Mouse (Mus musculus) right cerebral cortex, postnatal 4 days (tissue): ENCODE results near the gene Wdfy2.
"Not testable (repeated sequence)": the region's sequence is repeated elsewhere in the genome, so short reads cannot be mapped to it uniquely, and the experiment has no call there.

Experiments
- DNase-seq: peaks from one replicate; pipeline ENCODE4 v3.0.0-alpha.2; 2022

Wdfy2 gene

DNA sequence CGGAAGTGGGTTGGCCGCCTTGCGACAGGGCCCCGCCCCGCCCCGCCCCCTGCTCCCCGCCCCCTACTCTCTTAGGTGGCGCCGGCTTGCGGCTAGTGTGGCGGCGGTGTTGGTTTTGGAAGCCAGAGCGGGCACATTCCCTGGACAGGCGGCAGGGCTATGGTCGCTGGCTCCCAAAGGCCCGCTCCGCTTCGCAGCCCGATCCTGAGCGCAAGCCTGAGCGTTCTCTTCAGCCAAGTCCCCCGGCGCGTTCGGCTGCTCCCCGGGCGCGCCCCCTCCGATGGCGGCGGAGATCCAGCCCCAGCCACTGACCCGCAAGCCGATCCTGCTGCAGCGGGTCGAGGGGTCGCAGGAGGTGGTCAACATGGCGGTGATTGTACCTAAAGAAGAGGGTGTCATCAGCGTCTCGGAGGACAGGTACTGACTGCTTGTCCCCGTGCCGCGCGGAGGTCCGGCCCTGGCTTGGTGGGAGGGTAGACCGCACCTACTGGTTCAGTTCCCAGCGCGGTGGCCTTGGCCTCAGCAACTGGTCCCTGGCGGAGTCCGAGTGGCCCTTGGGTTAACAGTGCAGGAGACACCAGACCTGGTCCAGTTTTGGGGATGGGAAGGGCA lies at the start of gene Wdfy2:
Wdfy2 (plus strand) TSS at position 38 of the 612 bp plus-strand sequence.
- DNase-seq: no peak

DNA sequence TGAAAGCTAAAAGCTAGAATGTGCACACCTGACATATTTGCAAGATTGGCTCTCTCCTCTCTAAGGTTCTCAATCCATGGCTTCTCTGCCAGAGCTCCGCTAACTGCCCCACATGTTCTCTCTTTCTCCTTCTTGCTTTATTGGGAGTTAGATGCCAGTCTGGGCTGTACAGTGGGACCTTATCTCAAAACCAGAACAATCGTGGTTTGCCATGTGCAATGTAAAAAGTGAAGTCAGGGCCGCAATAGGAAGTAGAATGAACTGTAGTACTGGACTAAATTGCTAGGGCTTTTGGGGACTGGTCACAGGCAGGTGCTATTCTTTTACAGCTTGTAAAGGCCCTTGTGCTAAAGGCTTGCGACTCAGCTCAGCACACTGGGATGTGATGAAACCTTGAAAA lies 48.2 kb upstream of the Wdfy2 start:
- DNase-seq: no peak

DNA sequence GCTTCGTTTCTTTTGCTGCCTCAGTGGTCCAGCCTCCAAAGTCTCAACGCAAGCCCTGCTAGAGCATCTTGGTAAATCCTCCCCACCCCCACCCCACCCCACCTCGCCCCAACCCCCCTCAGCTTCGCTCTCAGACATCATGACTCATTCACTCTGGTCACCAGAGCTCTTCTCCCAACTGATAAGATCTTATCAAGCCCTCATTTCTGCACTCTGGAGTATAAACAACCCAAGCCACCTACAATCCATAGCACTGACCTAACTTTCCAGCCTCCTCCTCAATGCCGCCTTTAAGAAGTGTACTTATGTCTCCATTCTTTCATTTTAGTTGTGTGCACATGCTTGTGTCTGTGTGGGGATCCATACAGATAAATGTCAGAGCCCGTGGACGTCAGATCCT lies 41.8 kb upstream of the Wdfy2 start:
- DNase-seq: no peak

DNA sequence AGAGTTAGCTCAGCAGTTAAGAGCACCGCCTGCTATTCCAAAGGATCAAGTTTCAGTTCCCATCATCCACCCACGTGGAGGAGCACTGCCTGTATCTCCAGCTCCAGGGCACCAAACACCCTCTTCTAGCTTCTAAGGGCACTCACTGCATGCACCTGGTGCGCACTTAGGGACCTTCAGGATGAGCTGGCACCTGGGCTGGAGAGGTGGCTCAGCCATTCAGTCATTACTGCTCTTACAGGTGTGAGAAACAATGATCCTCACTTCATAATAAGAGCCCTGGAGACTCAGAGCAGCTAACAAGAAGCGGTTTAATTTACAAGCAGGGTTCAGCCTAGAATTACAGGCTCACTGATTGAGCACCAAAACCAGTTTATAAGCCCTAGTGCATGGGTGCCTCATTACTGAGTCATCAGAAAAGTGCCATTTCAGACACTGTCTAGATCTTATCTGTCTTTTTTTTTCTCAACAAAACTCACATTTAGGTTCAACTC lies 38.8 kb upstream of the Wdfy2 start:
- no peak for DNase-seq

DNA sequence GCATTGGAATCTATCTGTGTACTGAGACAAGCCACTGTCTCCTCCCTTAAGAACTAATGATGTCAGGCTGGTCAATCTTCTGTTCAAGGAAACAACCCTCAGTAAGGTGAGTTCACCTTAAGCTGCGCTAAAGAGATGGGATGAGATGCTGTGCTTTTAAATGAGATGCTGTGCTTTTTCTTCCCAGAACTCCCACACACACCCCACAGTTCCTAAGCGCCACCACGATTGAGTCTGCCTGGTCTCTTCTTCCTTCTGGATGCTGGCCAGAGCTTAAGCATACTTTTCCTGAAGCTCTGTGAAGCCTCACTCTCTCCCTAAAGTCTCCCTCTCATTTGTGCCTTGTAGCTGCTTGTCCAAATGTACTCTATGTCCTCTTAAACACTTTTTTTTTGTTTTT lies 36.7 kb upstream of the Wdfy2 start:
- no peak for DNase-seq

DNA sequence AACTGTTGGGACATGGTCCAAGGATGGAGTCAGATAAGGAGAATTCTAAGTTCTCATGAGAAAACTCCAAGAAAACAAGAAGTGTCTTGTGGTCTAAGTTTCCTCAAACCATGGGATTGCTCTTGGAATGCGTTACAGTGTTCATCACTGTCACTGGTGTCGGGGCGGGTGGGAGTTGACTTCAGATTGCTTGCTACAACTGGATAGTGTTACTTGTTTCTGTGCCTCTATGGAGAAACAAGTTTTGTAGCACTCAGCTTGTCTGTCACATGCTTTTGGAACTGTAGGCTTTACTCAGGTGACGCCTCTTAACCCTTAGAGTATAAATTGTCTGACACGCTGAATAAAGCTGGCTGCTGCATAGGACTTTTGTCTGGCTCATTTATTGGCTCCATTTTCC lies 34.3 kb upstream of the Wdfy2 start:
- DNase-seq: no peak

DNA sequence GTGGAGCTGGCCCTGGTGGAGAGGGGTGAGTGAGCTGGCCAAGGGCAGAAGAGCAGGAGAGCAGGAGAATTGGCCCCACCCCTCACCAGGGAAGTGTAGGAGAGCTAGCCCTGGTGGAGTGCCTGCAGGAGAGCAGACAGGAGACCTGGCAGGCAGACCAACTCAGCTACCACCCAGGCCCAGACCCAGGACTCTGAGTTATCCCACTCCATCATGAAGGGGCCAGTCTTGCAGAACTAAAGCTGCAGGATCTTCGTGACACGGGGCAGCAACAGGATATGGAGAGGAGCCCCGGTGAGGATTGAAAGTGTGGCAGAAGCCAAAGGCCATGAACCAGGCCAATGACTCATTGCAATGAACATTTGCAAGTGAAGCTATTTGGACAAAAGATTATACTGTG lies 30.6 kb upstream of the Wdfy2 start:
- DNase-seq: no peak

DNA sequence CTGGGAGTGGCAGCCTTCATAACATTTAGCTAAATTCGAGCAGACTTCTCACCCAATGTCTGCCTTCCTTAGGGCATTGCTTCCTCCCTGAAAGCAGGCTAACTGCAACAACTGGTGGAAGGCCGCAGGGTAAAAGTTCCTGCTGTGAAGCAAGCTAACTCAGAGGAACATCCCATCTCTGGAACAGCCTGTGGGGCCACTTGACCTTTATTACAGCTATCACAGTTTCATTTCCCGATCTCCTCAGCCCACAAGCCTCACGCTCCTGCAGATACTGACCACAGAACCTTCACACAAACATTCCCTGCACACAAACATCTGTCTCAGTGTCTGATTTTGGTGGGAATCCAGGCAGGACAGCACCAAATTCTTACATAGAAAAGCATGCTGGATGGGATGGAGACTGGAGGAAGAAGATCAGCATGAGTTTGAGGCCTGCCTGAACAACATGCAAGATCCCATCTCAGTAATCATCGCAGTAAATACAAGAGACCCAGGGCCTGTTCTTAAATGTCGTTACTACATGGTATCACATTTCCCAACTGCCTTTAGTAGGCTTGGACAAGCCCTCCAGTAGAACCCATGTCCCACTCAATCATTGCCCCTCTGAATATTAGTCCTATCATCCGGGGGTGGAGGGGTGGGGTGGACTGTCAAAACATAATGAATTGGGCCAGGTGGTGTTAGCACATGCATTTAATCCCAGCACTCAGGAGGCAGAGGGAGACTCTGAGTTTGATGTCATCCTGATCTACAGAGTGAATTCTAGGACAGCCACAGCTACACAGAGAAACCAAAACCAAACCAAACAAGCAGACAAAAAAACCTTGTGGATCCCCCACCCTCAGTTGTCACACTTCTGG lies 28.6 kb upstream of the Wdfy2 start:
- DNase-seq: no peak

DNA sequence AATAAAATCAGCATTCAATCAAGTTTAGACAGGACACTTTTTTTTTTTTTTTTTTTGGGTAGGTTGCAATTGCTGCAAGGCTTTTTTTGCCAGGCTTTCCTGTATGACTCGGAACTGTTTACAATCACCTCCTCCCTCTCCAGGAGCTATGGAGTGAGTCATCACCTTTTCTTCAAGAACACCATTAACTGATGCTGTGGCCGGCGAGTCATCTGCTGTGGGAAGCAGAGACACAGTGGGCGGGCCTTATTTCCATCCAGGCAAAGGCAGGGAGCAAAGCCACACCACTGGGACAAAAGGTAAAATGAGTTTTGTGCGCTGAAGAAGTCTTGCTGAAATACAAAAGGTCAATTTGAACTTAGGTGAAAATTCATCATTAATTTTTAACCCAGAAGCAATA lies 24.7 kb upstream of the Wdfy2 start:
- DNase-seq: no peak

DNA sequence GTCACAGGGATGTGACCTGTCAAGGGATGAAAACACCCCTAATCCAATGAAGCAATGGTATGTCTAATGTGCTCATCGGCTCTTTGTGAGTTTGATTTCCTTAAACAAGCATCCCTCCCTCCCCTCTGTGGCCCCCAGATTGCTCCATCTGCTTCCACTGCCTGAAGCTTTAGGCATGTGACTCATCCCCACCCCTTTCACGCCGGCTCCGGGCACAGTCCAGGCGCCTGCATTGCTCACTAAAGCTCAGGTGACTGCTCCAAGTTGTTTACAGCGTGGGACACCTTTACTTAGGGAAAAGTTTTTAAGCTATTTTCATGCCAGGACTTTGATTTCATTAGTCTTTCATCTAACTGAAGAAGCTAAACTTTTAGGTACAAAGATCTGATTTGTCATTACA lies 22.9 kb upstream of the Wdfy2 start:
- DNase-seq: no peak

DNA sequence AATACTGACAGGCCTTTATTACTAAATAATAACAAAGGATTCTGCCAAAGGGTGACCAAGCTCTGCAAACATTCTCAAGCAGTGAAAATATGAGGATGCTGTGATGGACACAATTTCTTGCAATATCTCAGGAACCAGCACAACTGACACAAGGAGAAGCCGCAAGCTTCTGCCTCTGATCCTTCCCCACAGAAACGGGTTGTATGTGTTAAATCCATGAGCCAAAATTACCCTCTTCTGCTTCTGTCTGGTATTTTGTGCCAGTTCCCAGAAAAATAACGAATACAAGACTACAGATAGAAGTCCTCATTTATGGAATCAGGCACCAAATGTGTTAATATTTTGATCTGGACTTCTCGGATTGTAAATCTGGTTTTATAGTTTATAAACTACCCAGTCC lies 20.7 kb upstream of the Wdfy2 start:
- DNase-seq: no peak

DNA sequence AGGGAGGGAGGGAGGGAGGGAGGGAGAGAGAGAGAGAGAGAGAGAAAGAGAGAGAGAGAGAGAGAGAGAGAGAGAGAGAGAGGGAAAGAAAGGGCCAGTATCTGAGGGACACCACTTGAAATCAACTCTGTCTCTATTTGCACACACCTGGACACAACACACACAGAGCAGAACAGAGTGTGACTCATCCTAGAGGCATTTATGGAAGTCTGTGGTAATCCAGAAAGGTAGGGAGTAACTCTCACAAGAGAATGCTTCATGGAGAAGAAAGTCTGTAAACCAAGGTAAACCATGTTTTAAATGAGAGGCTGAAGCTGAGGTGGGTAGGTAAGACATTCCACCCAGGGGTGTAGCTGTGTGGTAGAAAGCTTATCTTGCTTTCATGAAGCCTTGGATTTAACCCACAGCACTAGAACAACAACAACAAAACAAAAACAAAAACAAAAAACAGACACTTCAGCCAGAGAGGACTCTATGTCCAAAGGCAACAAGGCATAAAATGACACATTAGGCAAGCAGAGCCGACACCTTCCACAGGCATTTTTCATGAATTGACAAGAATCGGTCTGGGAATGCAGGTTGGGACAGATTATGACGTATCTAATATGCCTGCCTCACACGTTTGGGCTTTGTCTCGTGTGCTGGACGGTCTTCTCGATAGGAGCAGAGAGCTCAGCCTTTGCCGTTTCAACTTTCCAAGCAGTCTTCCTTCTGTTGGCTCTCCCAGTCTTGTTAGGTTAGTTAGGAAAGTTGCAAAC lies 11.7 kb upstream of the Wdfy2 start:
- no peak for DNase-seq

DNA sequence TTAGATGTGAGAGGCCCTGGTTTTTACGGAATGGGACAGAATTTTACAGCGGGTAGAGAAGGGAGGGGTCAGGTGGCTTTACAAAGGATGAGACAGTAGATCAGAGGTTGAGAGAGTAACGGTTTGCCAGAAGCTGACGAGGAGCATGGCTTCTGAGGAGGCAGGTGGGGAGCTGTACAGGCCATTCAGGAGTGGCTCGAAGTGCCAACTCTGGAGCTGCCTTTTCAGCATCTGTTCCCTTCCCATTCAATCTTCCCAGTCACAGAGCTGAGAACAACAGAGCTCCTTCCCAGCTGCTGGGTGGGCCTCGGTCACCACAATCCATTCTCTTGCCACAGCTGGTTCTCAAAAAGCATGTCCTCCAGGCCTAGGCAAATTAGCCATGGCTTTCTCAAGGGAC lies 8.2 kb upstream of the Wdfy2 start:
- DNase-seq: no peak

DNA sequence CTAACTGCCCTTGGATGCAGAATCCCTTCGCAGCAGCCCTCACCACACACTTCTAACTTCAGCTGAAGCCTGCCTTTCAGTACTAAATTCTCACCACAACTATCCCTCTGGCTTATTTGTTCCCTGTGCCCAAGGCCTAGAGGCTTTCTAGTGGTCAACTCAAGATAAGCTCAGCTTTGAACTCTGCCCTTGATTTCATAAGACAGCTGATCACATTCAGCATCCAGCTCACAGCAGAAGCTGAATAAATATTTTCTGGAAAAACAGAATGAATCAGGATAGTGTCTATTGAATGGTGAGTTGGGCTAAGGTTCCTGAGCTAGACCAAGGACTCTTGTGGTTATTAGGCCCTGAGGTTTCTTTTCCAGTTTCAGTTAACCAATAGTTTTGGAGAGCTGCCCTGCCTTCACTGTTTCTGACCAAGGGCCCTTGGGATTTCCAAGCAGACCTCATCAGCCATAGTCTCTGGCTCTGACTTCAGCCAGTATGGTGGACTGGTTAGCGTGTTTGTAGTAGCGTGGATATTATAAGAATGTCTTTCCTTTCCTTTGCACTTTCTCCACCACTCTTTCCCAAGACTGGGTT lies 5.7 kb upstream of the Wdfy2 start:
- no peak for DNase-seq

DNA sequence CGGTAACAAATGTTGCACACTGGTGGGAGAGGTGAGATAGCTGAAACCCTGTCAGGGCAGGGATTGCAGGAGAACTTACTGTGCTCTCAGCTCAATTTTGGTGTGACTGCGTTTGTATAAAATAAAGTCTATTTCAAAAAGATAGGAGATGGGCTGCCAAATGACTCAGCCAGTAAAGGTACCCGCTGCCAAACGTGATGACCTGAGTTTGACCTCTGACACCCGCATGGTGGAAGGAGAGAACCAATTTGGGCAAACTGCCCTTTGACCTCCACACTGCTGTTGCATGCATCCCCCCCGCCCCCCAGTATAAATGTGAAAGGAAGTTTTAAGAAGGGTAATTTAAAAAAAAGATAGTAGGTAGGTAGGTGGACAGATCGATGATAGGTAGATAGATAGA lies 4.4 kb upstream of the Wdfy2 start:
- DNase-seq: no peak

DNA sequence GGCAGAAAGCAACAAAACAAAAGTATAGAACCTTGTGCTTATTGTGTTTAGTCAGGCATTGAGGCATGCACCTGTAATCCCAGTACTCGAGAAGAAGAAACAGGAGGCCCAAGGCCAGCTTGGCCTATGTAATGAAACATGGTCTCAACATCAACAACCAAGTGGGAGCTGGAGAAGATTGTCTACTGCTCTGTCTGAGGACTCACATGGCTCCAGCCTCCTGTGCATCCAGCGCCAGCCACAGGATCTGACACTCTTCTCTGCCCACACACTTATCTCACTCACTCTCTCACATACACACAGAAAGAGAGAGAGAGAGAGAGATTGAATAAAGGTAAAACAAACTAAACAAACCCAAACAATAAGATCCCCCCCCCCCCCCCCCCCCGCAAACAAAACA lies 3.9 kb upstream of the Wdfy2 start:
- DNase-seq: no peak

DNA sequence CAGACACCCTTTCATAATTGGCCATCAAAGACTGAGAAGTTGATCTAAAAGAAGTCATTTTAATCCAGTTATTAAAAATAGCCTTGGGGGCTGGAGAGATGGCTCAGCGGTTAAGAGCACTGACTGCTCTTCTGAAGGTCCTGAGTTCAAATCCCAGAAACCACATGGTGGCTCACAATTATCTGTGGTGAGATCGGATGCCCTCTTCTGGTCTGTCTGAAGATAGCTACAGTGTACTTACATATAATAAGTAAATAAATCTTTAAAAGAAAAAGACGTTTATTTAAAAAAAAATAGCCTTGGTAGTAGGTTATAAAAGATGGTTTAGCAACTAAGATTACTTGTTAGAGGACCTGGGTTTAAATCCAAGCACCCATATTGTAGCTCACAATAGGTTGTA lies 1.7 kb upstream of the Wdfy2 start:
- not testable (repeated sequence) for DNase-seq

DNA sequence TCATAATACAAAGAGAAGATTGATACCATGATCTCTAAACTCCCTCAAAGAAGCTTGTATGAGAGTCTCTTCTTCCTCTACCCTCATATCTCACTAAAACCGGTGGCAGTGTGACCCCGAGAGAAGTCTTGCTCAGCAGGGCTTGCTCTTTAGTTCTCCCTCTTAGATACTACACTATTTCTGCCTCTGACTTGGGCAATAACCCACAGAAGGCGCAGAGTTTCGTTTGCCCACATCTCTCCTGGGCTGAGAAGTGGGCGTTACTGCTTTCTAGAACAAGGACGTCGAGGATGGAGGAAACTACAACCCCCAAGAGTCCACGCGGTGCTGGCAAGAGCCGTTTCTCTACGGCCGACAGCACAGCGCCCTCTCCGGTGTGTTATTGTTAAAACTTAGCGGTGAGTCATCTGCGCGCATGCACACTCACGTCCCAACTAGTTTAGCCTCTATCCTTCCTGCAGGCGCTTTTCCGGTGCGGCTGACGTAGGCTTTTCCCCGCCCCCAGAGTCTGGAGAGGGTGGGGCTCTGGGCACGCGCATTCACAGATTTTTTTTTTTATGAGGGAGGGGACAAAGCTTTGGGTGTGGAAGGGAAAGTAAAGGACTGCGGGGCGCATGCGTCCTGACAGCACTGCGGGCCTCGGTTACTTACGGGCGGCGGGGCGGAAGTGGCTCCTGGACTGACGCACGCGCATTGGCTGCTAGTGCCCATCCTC lies 395 bp upstream of the Wdfy2 start:
- DNase-seq: peak; percentile 98

DNA sequence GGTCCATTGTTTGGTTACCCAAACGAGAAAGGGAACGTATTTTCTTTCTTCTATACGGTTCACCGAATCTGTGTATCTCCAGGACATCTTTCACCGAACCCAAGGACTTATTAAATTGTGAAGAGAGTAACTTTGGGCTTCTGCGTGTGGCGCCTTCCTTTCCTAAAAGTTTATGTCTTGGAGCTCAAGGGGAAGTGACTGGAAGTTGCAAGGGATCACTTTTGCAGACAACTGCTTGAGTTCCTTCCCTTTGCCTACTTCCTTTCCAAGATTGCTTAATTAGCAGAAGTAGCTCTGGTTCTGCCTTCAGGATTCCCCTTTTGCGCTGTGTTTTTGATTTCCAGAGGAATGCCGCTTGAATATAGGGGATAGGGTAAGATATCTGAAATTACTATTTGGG lies 858 bp downstream of the Wdfy2 start:
- no peak for DNase-seq

DNA sequence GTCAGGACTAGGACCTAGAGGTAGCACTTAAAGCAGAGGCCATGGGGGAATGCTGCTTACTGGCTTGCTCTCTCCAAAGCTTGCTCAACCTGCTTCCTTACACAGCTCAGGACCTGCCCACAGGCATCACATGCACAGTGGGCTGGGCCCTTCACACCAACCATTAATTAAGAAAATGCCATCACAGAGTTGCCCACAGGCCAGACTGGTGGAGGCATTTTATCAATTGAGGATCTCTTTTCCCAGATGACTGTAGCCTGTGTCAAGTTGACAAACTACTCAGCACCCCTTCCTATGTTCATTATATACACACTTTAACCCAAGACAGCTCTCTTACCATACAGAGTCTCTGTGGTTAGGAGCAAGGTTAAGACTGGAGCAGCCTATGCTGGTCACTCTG lies 4.2 kb downstream of the Wdfy2 start:
- DNase-seq: no peak

DNA sequence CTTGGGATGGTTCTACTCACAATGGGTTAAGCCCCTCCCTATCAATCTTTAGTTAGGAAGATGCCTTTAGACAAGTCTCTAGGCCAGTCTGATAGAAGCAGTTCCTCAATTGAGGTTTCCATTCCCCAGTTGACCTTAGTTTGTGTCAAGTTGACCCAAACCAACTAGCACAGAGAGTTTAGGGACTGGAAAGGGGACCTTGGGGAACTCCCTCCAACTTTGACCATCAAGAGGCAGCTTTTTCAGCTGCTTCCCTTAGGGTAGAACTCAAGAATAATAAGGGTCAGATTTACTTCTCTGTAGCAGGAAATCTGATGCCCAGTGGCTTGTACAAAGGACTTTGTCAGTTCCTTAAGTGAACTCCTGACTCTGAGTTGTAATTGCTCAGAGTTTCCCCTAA lies 5.0 kb downstream of the Wdfy2 start:
- DNase-seq: no peak

DNA sequence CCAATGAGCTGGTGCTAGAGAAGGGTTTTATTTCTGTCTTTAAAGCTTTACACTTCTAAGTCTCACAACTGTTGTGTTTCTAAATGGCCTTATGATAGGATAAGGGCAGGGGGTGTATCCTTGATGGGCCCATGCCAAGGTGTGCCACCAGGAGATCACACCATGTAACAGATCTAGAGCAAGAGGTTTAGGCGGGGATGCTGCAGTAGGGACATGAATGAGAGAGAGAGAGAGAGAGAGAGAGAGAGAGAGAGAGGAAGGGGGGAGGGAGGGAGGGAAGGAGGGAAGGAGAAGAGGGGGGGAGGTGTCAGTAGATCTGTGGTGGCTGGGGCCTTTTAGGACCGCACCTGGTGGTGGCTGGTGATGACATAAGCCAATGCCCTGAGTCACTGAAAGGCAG lies 5.5 kb downstream of the Wdfy2 start:
- no peak for DNase-seq

DNA sequence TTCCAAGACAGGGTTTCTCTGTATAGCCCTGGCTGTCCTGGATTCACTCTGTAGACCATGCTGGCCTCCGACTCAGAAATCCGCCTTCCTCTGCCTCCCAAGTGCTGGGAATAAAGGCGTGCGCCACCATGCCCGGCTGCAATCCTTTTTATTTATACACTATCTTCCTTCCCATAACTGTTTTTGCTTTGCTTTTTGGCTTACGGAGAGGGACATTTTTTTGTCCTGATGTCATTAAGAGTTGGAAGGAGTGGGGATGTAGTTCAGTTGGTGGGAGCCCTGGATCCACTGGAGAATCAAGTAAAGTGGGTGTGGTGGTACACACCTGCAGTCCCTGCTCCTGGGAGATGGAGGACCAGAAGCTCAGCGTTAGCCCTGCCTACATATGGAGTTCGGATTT lies 6.7 kb downstream of the Wdfy2 start:
- DNase-seq: no peak
